Mouse (Mus musculus) heart, adult 11 months (tissue): ENCODE measurements around the gene Gm9040.
"Not testable (repeated sequence)": the region's sequence is repeated elsewhere in the genome, so short reads cannot be mapped to it uniquely, and the experiment has no call there.

Experiments used
- DNase-seq: peaks from one replicate; pipeline ENCODE4 v3.0.0; 2022

Gene Gm9040

GRCm38 (mm10) chr10:118326869-118327268, at the start of gene Gm9040:
TSS of gene Gm9040 (minus strand) at chr10:118326969.
- not testable (repeated sequence) for DNase-seq

GRCm38 (mm10) chr10:118370443-118370842, 43.7 kb upstream of the Gm9040 start:
- DNase-seq = peak; percentile 95

- DNase-seq = peak; percentile 60
Observed at GRCm38 (mm10) chr10:118369518-118369917, 42.7 kb upstream of the Gm9040 start.

GRCm38 (mm10) chr10:118354005-118354404, 27.2 kb upstream of the Gm9040 start, which contains the start of gene Gm9049:
TSS of gene Gm9049 (minus strand) at chr10:118354105.
- DNase-seq = not testable (repeated sequence)

- DNase-seq = not testable (repeated sequence)
Observed at GRCm38 (mm10) chr10:118348579-118348978, 21.8 kb upstream of the Gm9040 start, which contains the start of gene Gm9048. TSS of gene Gm9048 (minus strand) at chr10:118348679.

GRCm38 (mm10) chr10:118343155-118343554, 16.4 kb upstream of the Gm9040 start, which contains the start of gene Gm9046:
TSS of gene Gm9046 (minus strand) at chr10:118343255.
- not testable (repeated sequence) for DNase-seq

GRCm38 (mm10) chr10:118337731-118338130, 11.0 kb upstream of the Gm9040 start, which contains the start of gene Gm9045:
TSS of gene Gm9045 (minus strand) at chr10:118337831.
- DNase-seq = not testable (repeated sequence)

- DNase-seq = not testable (repeated sequence)
Observed at GRCm38 (mm10) chr10:118332308-118332707, 5.5 kb upstream of the Gm9040 start, which contains the start of gene Gm9044. TSS of gene Gm9044 (minus strand) at chr10:118332408.

GRCm38 (mm10) chr10:118319024-118319423, 7.7 kb downstream of the Gm9040 start:
- peak; percentile 74 for DNase-seq

GRCm38 (mm10) chr10:118302133-118302532, 24.6 kb downstream of the Gm9040 start:
- DNase-seq = peak; percentile 39

- no peak for DNase-seq
Observed at GRCm38 (mm10) chr10:118294938-118295337, 31.8 kb downstream of the Gm9040 start, which contains the start of gene Iltifb. TSS of gene Iltifb (minus strand) at chr10:118295038.

- DNase-seq = peak; percentile 29
Observed at GRCm38 (mm10) chr10:118283016-118283415, 43.8 kb downstream of the Gm9040 start.

- peak; percentile 68 for DNase-seq
Observed at GRCm38 (mm10) chr10:118282565-118282964, 44.2 kb downstream of the Gm9040 start.

- DNase-seq = not testable (repeated sequence)
Observed at GRCm38 (mm10) chr10:118278069-118278468, 48.7 kb downstream of the Gm9040 start.
